Mouse (Mus musculus): Measurements from ENCODE around the gene Csmd2. TPM values are rescaled to one million over a fixed set of nuclear protein-coding genes. Genes with fewer than 3 reads are reported as not detected.
A peak's percentile ranks its signal among the peaks of the same experiment; 100 is the strongest.
"Not testable (repeated sequence)": the region's sequence is repeated elsewhere in the genome, so short reads cannot be mapped to it uniquely, and the experiment has no call there.

Gene Csmd2
- polyA plus RNA-seq, 1 experiment from 2014 or later, result 0.18 TPM

DNA sequence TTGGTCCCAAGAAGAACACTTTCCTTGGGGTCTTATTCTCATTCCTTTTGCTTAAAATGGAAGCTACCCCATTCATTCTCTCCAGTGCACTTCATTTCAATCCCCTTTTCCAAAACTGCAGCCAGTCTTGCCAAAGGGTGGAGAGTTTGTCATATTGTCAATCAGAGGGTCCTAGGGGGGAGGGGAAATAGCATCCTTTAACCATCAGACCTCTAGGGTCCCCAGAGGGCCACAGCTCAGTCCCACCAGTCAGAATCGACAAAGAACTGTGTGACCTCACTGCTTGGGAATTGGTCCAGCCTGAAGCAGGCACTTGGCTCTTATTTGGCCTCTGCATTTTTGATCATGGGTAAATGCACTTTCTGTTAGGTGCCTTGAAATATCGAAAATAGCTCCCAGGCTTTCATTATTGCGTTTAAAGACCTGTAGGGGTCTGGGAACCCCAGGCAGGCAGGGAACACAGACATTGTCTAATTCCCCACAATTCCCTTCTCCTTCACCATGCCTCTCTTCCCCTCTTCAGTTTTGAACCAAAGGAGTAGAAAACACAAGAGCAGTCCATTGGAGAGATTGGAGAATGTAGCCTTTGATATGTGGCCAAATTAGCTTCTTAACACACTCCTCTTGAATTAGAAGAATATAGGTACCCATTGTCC is 17.3 kb downstream of the Csmd2 start:
- no peak overlapping the region for H3K4me3 ChIP-seq (ENCODE audit: low read depth, low read length)
- no peak for DNase-seq (ENCODE audit: low spot score)
- no peak overlapping the region for H3K27ac ChIP-seq (ENCODE audit: low read depth)
- H3K9ac ChIP-seq (ENCODE audit: low read length), result no peak overlapping the region
- H3K27me3 ChIP-seq (replicated peaks; ENCODE audit: control insufficient read depth, insufficient read depth, low read length), result no peaks in the 10 kb centered on the region
- no peak overlapping the region for H3K4me2 ChIP-seq (ENCODE audit: low read length)
- 77% methylated on average over 3 of the region's 3 CpGs for WGBS
- no peaks in the 10 kb centered on the region for H3K4me1 ChIP-seq (replicated peaks; ENCODE audit: control insufficient read depth, insufficient read depth, low read length)
- no peaks in the 10 kb centered on the region for H3K36me3 ChIP-seq (ENCODE audit: control insufficient read depth, insufficient read depth, low read length)
- H3K9me3 ChIP-seq (ENCODE audit: control insufficient read depth, low read length), result no peaks in the 10 kb centered on the region
- no peak for ATAC-seq (replicated peaks; ENCODE audit: low FRiP score, low TSS enrichment, low read depth)

GRCm38 (mm10) chr4:128019465-128019864 is 31.8 kb downstream of the Csmd2 start:
- Histone ChIP-seq H3K4me1 (replicated peaks; ENCODE audit: control insufficient read depth, insufficient read depth, low read length) (no peaks in the 10 kb centered on the region), H3K9me3 (ENCODE audit: control insufficient read depth, low read length) (no peaks in the 10 kb centered on the region), H3K9ac (ENCODE audit: low read length) (no peak overlapping the region), H3K4me3 (ENCODE audit: low read depth, low read length) (no peak overlapping the region), H3K36me3 (ENCODE audit: control insufficient read depth, insufficient read depth, low read length) (no peaks in the 10 kb centered on the region), H3K4me2 (ENCODE audit: low read length) (no peak overlapping the region), H3K27ac (ENCODE audit: low read depth) (no peak overlapping the region), H3K27me3 (replicated peaks; ENCODE audit: control insufficient read depth, insufficient read depth, low read length) (no peaks in the 10 kb centered on the region)
- ATAC-seq (replicated peaks; ENCODE audit: low FRiP score, low TSS enrichment, low read depth) (no peak), DNase-seq (ENCODE audit: low spot score) (no peak)
- WGBS, result 77% methylated on average over 2 of the region's 2 CpGs

DNA sequence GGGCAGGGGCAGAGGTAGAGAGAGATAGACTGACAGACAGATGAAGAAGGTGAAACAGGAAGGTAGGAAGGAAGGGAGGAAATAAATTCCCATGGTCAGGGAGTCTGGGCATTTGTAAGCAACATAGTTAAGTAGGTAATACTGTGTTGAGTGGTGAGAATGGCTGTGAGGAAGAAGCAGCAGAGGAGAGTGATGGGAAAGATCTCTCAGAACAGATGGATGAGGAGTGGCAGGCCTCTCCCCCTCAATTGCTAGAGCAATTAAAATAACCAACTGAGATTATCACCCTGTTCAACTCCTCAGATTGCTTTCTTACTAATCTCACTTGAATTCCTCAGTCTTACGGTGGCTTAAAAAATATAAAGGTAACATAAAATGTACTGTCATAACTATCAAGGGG is 40.6 kb downstream of the Csmd2 start:
- Histone ChIP-seq H3K36me3 (ENCODE audit: control insufficient read depth, insufficient read depth, low read length) (no peaks in the 10 kb centered on the region), H3K4me3 (ENCODE audit: low read depth, low read length) (no peak overlapping the region), H3K9me3 (ENCODE audit: control insufficient read depth, low read length) (no peaks in the 10 kb centered on the region), H3K27ac (ENCODE audit: low read depth) (no peak overlapping the region), H3K4me1 (replicated peaks; ENCODE audit: control insufficient read depth, insufficient read depth, low read length) (no peaks in the 10 kb centered on the region), H3K9ac (ENCODE audit: low read length) (no peak overlapping the region), H3K4me2 (ENCODE audit: low read length) (no peak overlapping the region), H3K27me3 (replicated peaks; ENCODE audit: control insufficient read depth, insufficient read depth, low read length) (no peaks in the 10 kb centered on the region)
- 87% methylated on average over 1 of the region's 1 CpGs for WGBS
- ATAC-seq (replicated peaks; ENCODE audit: low FRiP score, low TSS enrichment, low read depth) (no peak), DNase-seq (ENCODE audit: low spot score) (no peak)

- no peak overlapping the region for H3K27ac ChIP-seq (ENCODE audit: low read depth)
- H3K4me3 ChIP-seq (ENCODE audit: low read depth, low read length), result no peak overlapping the region
- no peak overlapping the region for H3K9ac ChIP-seq (ENCODE audit: low read length)
- ATAC-seq (replicated peaks; ENCODE audit: low FRiP score, low TSS enrichment, low read depth) (no peak), DNase-seq (ENCODE audit: low spot score) (no peak)
- H3K27me3 ChIP-seq (replicated peaks; ENCODE audit: control insufficient read depth, insufficient read depth, low read length), result no peaks in the 10 kb centered on the region
- no peaks in the 10 kb centered on the region for H3K9me3 ChIP-seq (ENCODE audit: control insufficient read depth, low read length)
- H3K4me1 ChIP-seq (replicated peaks; ENCODE audit: control insufficient read depth, insufficient read depth, low read length), result no peaks in the 10 kb centered on the region
- 82% methylated on average over 4 of the region's 4 CpGs for WGBS
- H3K36me3 ChIP-seq (ENCODE audit: control insufficient read depth, insufficient read depth, low read length), result no peaks in the 10 kb centered on the region
- H3K4me2 ChIP-seq (ENCODE audit: low read length), result no peak overlapping the region
Measured at GRCm38 (mm10) chr4:128041901-128042300, 54.2 kb downstream of the Csmd2 start.

- 20% methylated on average over 5 of the region's 5 CpGs for WGBS
- Histone ChIP-seq H3K4me2 (ENCODE audit: low read length) (no peak overlapping the region), H3K4me1 (replicated peaks; ENCODE audit: control insufficient read depth, insufficient read depth, low read length) (no peaks in the 10 kb centered on the region), H3K27me3 (replicated peaks; ENCODE audit: control insufficient read depth, insufficient read depth, low read length) (no peaks in the 10 kb centered on the region), H3K9ac (ENCODE audit: low read length) (no peak overlapping the region), H3K4me3 (ENCODE audit: low read depth, low read length) (no peak overlapping the region), H3K27ac (ENCODE audit: low read depth) (no peak overlapping the region), H3K36me3 (ENCODE audit: control insufficient read depth, insufficient read depth, low read length) (no peaks in the 10 kb centered on the region), H3K9me3 (ENCODE audit: control insufficient read depth, low read length) (no peaks in the 10 kb centered on the region)
- ATAC-seq (replicated peaks; ENCODE audit: low FRiP score, low TSS enrichment, low read depth) (no peak), DNase-seq (ENCODE audit: low spot score) (peak; percentile 72)
Measured at GRCm38 (mm10) chr4:128042626-128043025, 55.0 kb downstream of the Csmd2 start.

GRCm38 (mm10) chr4:128048716-128049115 is 61.1 kb downstream of the Csmd2 start:
- ATAC-seq (replicated peaks; ENCODE audit: low FRiP score, low TSS enrichment, low read depth), result no peak
- Histone ChIP-seq H3K9me3 (ENCODE audit: control insufficient read depth, low read length) (no peaks in the 10 kb centered on the region), H3K27ac (ENCODE audit: low read depth) (no peak overlapping the region), H3K4me1 (replicated peaks; ENCODE audit: control insufficient read depth, insufficient read depth, low read length) (no peaks in the 10 kb centered on the region), H3K4me2 (ENCODE audit: low read length) (no peak overlapping the region), H3K9ac (ENCODE audit: low read length) (no peak overlapping the region), H3K4me3 (ENCODE audit: low read depth, low read length) (no peak overlapping the region), H3K27me3 (replicated peaks; ENCODE audit: control insufficient read depth, insufficient read depth, low read length) (no peaks in the 10 kb centered on the region), H3K36me3 (ENCODE audit: control insufficient read depth, insufficient read depth, low read length) (no peaks in the 10 kb centered on the region)
- 95% methylated on average over 1 of the region's 1 CpGs for WGBS
- DNase-seq (ENCODE audit: low spot score), result no peak

GRCm38 (mm10) chr4:128052701-128053100 is 65.0 kb downstream of the Csmd2 start:
- no peaks in the 10 kb centered on the region for H3K36me3 ChIP-seq (ENCODE audit: control insufficient read depth, insufficient read depth, low read length)
- H3K9ac ChIP-seq (ENCODE audit: low read length), result no peak overlapping the region
- ATAC-seq (replicated peaks; ENCODE audit: low FRiP score, low TSS enrichment, low read depth) (no peak), DNase-seq (ENCODE audit: low spot score) (no peak)
- no peaks in the 10 kb centered on the region for H3K9me3 ChIP-seq (ENCODE audit: control insufficient read depth, low read length)
- H3K27me3 ChIP-seq (replicated peaks; ENCODE audit: control insufficient read depth, insufficient read depth, low read length), result no peaks in the 10 kb centered on the region
- H3K4me1 ChIP-seq (replicated peaks; ENCODE audit: control insufficient read depth, insufficient read depth, low read length), result no peaks in the 10 kb centered on the region
- 50% methylated on average over 8 of the region's 8 CpGs for WGBS
- H3K27ac ChIP-seq (ENCODE audit: low read depth), result no peak overlapping the region
- H3K4me3 ChIP-seq (ENCODE audit: low read depth, low read length), result no peak overlapping the region
- H3K4me2 ChIP-seq (ENCODE audit: low read length), result no peak overlapping the region

DNA sequence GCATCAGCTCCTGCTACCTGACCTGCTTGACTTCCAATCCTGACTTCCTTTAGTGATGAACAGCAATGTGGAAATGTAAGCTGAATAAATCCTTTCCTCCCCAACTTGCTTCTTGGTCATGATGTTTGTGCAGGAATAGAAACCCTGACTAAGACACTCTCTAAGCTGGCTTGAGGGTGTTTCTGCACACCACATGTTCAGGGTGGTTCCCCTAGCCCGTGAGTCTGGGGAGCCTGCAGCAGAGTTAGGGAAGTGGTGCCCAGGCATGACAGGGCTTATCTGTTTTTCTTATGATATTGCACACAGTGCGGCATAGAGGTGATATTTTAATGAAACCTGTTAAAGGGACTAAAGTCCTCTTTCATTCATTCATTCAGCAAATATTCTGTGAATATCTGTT is 73.6 kb downstream of the Csmd2 start:
- ATAC-seq (replicated peaks; ENCODE audit: low FRiP score, low TSS enrichment, low read depth); H3K9me3 ChIP-seq (ENCODE audit: control insufficient read depth, low read length): not testable (repeated sequence)
- 72% methylated on average over 2 of the region's 2 CpGs for WGBS

DNA sequence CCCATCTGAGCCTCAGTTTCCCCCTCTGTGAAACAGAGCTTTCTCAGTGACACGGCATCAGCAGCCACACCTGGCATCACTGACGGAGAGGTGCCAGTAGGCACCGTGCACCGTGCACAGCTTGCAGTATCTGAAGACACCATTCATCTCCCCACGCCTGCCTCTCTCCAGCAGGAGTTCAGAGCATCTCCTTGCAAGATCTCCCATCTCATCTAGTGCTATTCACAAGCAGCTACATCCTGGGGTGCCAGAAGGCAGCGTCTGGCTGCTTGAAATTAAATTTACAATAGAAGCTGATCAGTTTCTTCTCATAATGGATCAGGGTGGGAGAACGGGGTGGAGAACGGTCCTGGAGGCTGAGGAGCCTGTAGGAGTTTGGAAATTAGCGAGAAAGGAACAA is 79.5 kb downstream of the Csmd2 start:
- Histone ChIP-seq H3K36me3 (ENCODE audit: control insufficient read depth, insufficient read depth, low read length) (no peaks in the 10 kb centered on the region), H3K9me3 (ENCODE audit: control insufficient read depth, low read length) (no peaks in the 10 kb centered on the region), H3K27me3 (replicated peaks; ENCODE audit: control insufficient read depth, insufficient read depth, low read length) (no peaks in the 10 kb centered on the region), H3K9ac (ENCODE audit: low read length) (no peak overlapping the region), H3K4me2 (ENCODE audit: low read length) (no peak overlapping the region), H3K4me3 (ENCODE audit: low read depth, low read length) (no peak overlapping the region), H3K27ac (ENCODE audit: low read depth) (no peak overlapping the region), H3K4me1 (replicated peaks; ENCODE audit: control insufficient read depth, insufficient read depth, low read length) (no peaks in the 10 kb centered on the region)
- DNase-seq (ENCODE audit: low spot score) (no peak), ATAC-seq (replicated peaks; ENCODE audit: low FRiP score, low TSS enrichment, low read depth) (no peak)
- 85% methylated on average over 9 of the region's 9 CpGs for WGBS

More for the DNA sequence above, 73.6 kb downstream of the Csmd2 start:
- H3K4me1 ChIP-seq (replicated peaks; ENCODE audit: control insufficient read depth, insufficient read depth, low read length); H3K36me3 ChIP-seq (ENCODE audit: control insufficient read depth, insufficient read depth, low read length); H3K27ac ChIP-seq (ENCODE audit: low read depth); H3K27me3 ChIP-seq (replicated peaks; ENCODE audit: control insufficient read depth, insufficient read depth, low read length); H3K4me3 ChIP-seq (ENCODE audit: low read depth, low read length); DNase-seq (ENCODE audit: low spot score); H3K9ac ChIP-seq (ENCODE audit: low read length); H3K4me2 ChIP-seq (ENCODE audit: low read length): not testable (repeated sequence)

Data from intestine, embryonic 14.5 days (tissue).